Mouse (Mus musculus) C2C12 (cell line): ENCODE measurements at regions not wholly inside any gene's neighbourhood (a gene's known extent, or its start where the extent isn't known, plus 50 kb on each side); places are given as distances from the start of the nearest gene placed in this dataset.

Experiments
- H3K27me3 ChIP-seq: one replicate; pipeline ENCODE4 v1.6.1; 2011; ENCODE audit not compliant: control insufficient read depth, insufficient read depth, insufficient read length
- H3K36me3 ChIP-seq: one replicate; pipeline ENCODE4 v1.6.1; 2011; ENCODE audit not compliant: control insufficient read depth, insufficient read depth
- H3K4me3 ChIP-seq: one replicate; pipeline ENCODE4 v1.5.1; 2011; ENCODE audit warnings: mild to moderate bottlenecking, control low read depth; ENCODE audit not compliant: poor library complexity, insufficient read depth, severe bottlenecking
- H3K79me2 ChIP-seq: one replicate; pipeline ENCODE4 v1.6.1; 2011; ENCODE audit not compliant: control insufficient read depth, insufficient read depth
- H3K79me3 ChIP-seq: one replicate; pipeline ENCODE4 v1.6.1; 2011; ENCODE audit warnings: low read depth, control low read depth
- H3ac ChIP-seq: one replicate; pipeline ENCODE3; 2011; ENCODE audit warnings: low read depth; ENCODE audit not compliant: control insufficient read depth, insufficient read length
- CEBPB ChIP-seq: IDR thresholded peaks from one replicate; pipeline ENCODE4 v1.6.1; 2011; ENCODE audit warnings: low read depth, mild to moderate bottlenecking, control low read depth, moderate library complexity
- CTCF ChIP-seq: IDR thresholded peaks from one replicate; pipeline ENCODE4 v1.5.1; 2011; ENCODE audit not compliant: control insufficient read depth, insufficient read depth, insufficient read length
- FOSL1 ChIP-seq: IDR thresholded peaks from one replicate; pipeline ENCODE4 v1.8.0; 2011; ENCODE audit warnings: mild to moderate bottlenecking, low read length; ENCODE audit not compliant: poor library complexity, insufficient read depth, severe bottlenecking
- MAX ChIP-seq: IDR thresholded peaks from one replicate; pipeline ENCODE4 v1.6.1; 2011; ENCODE audit warnings: mild to moderate bottlenecking, control low read depth
- MYOD1 ChIP-seq: IDR thresholded peaks from one replicate; pipeline ENCODE4 v1.6.1; 2011; ENCODE audit warnings: low read depth; ENCODE audit not compliant: control insufficient read depth, insufficient read length
- MYOG ChIP-seq: IDR thresholded peaks from one replicate; pipeline ENCODE4 v1.6.1; 2011; ENCODE audit not compliant: control insufficient read depth, insufficient read length; ENCODE audit errors: extremely low read depth
- USF1 ChIP-seq: IDR thresholded peaks from one replicate; pipeline ENCODE4 v1.6.1; 2011; ENCODE audit warnings: low read depth, mild to moderate bottlenecking, control low read depth, moderate library complexity

DNA sequence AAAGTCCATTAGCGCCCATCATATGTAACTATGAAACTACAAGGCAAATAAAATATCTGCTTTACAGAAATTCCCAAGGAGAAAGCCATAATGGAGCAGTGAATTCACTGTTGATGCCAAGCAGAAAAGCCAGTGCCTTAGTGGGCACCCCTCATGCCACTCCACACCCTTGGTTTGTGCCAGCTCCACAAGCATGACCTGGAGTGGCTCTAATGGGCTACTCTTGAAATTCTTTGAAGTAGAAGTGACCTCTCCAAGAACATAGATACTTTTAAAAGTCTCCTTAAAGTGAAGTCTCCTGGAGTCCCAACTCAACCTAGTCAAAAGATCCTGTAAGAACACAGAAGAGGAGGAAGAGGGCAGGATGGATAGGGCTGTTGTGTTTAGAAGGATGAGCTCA is 593.8 kb upstream of the Adamts9 start:
- Histone ChIP-seq H3K79me2 (no peaks in the 10 kb centered on the region), H3K27me3 (no peaks in the 10 kb centered on the region), H3K4me3 (no peak overlapping the region), H3K79me3 (no peaks in the 10 kb centered on the region), H3ac (no peak overlapping the region), H3K36me3 (no peaks in the 10 kb centered on the region)
- no peak for TF ChIP-seq MAX
- TF ChIP-seq USF1, result no peak
- no peak for TF ChIP-seq MYOG
- TF ChIP-seq MYOD1, result no peak
- no peak for TF ChIP-seq CEBPB
- no peak for TF ChIP-seq FOSL1
- TF ChIP-seq CTCF, result no peak

DNA sequence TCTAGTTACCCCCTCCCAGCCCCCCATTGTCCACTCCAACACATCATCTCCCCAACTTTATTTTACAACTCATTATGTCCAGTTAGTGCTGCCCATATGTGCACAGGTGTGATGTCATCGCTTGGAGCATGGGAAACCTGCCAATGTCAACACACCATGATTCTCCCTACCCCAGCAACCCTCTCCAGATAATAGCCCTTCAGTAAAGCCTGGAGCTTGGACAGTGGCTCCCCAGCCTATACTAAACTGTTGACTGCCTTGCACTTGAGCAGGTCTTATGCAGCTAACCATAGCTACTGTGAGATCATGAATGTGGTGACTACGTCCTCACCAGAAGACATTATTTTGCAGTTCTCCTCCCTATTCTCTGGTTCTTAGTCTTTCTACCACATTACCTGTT is 570.5 kb upstream of the Adamts9 start:
- no peak overlapping the region for H3K4me3 ChIP-seq
- no peaks in the 10 kb centered on the region for H3K79me3 ChIP-seq
- no peaks in the 10 kb centered on the region for H3K27me3 ChIP-seq
- no peaks in the 10 kb centered on the region for H3K79me2 ChIP-seq
- H3ac ChIP-seq, result no peak overlapping the region
- H3K36me3 ChIP-seq, result no peaks in the 10 kb centered on the region
- TF ChIP-seq CEBPB (no peak), USF1 (no peak), FOSL1 (no peak), MYOG (no peak), MYOD1 (no peak)

DNA sequence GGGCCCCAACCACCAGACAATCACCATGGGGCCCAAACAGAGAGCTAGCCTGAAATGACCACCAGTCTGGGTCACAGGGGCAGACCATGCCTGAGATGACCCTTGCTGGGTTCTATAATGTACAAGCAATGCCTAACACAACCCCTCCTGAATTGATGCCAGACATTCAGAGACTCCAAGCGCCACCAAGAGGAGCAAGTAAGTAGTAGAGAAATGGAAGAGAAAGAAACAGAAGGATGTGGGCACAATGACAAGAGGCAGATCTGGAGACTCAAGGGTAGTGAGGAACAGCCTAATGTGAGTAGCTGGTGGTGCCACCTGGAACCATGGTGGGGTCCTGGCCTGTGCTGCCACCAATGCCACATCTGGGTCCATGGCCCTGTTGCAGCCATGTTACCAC is 566.6 kb upstream of the Adamts9 start:
- Histone ChIP-seq H3K4me3 (no peak overlapping the region), H3K27me3 (no peaks in the 10 kb centered on the region), H3ac (no peak overlapping the region), H3K79me2 (no peaks in the 10 kb centered on the region), H3K79me3 (no peaks in the 10 kb centered on the region), H3K36me3 (no peaks in the 10 kb centered on the region)
- no peak for TF ChIP-seq MYOG
- no peak for TF ChIP-seq USF1
- TF ChIP-seq MYOD1, result no peak
- no peak for TF ChIP-seq MAX
- TF ChIP-seq CTCF, result no peak
- no peak for TF ChIP-seq FOSL1
- no peak for TF ChIP-seq CEBPB

DNA sequence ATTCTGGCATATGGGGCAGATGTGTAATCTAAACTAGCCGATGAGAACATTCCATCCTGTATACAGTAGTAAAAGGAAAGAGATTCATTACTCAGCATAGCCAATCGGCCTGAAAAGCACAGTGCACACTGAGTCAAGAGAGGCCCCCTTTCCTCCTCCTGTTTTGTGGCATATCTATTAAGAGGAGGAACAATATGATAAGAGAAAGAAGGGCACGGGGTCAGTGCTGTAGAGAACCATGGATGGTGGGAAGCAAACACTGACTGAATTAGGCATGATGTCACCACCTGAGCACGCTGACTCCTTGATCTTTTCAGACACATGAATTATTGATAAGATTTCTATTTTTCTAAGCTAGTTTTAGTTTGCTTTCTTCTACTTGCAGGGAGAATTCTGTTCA is 554.5 kb upstream of the Adamts9 start:
- no peaks in the 10 kb centered on the region for H3K79me2 ChIP-seq
- H3K4me3 ChIP-seq, result no peak overlapping the region
- no peaks in the 10 kb centered on the region for H3K36me3 ChIP-seq
- no peaks in the 10 kb centered on the region for H3K27me3 ChIP-seq
- H3K79me3 ChIP-seq, result no peaks in the 10 kb centered on the region
- TF ChIP-seq MYOG, result no peak
- no peak overlapping the region for H3ac ChIP-seq

DNA sequence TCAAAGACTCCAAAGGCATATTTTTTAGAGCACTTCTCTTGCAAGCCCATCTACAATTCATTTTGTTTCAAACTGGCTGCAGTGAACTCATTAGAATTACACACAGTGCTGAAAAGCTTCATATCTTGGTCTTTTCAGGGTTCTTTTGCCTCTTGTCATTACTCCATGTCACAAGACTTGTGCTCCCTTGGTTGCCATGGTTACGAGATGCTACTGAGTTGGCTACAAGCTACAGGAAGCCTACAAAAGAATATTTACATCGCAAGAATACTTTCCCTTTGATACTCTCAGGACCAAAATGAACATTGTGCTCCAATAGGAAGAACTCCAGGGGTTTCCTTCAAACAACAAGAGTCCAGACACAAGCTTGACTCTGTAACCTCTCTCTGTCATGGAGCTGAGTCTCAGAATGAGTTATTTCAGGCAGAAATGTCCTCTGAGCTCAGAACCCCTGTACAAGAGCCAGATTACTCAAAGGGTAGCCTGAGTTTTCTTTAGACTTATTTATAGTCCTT is 545.2 kb upstream of the Adamts9 start:
- no peak overlapping the region for H3K4me3 ChIP-seq
- H3K79me3 ChIP-seq, result no peaks in the 10 kb centered on the region
- TF ChIP-seq USF1, result no peak
- no peak for TF ChIP-seq FOSL1
- no peak for TF ChIP-seq MAX
- TF ChIP-seq CEBPB, result no peak
- no peak for TF ChIP-seq CTCF
- TF ChIP-seq MYOG, result no peak
- no peak for TF ChIP-seq MYOD1
- no peak overlapping the region for H3ac ChIP-seq
- no peaks in the 10 kb centered on the region for H3K79me2 ChIP-seq
- no peaks in the 10 kb centered on the region for H3K36me3 ChIP-seq
- H3K27me3 ChIP-seq, result no peaks in the 10 kb centered on the region

DNA sequence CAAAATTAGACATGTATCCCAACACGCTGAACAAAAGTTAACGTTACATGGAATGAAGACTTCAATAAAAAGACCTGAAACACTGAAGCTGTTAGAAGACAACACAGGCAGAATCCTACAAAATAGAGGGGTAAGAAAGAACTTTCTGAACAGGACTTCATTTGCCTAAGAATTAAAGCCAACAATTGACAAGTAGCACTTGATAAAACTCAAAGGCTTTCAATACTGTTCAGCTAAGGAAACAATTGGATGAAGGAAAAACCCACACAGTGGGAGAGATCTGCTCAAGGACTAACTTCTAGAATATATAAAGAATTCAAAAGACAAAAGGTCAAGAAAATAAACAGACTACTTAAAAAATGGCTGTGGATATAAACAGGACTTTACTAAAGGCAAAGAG is 535.2 kb upstream of the Adamts9 start:
- H3K4me3 ChIP-seq, result no peak overlapping the region
- TF ChIP-seq MYOD1, result no peak
- TF ChIP-seq USF1, result no peak
- TF ChIP-seq MAX, result no peak
- TF ChIP-seq FOSL1, result no peak
- TF ChIP-seq CEBPB, result no peak
- TF ChIP-seq CTCF, result no peak
- no peak for TF ChIP-seq MYOG
- no peaks in the 10 kb centered on the region for H3K79me3 ChIP-seq
- H3ac ChIP-seq, result no peak overlapping the region
- no peaks in the 10 kb centered on the region for H3K36me3 ChIP-seq
- no peaks in the 10 kb centered on the region for H3K27me3 ChIP-seq
- no peaks in the 10 kb centered on the region for H3K79me2 ChIP-seq
